Mouse (Mus musculus): ENCODE data around the gene Gm4133. TPM values are rescaled to one million over a fixed set of nuclear protein-coding genes. Genes with fewer than 3 reads are reported as not detected.
"Not testable (repeated sequence)": the region's sequence is repeated elsewhere in the genome, so short reads cannot be mapped to it uniquely, and the experiment has no call there.

Gm4133 gene
- polyA plus RNA-seq (2017; shearing (Covaris generic)) = not detected

GRCm38 (mm10) chr7:20333965-20334364 is at the start of gene Gm4133:
Gene Gm4133 (minus strand): TSS chr7:20334065.
- not testable (repeated sequence) for ATAC-seq

GRCm38 (mm10) chr7:20375310-20375709 is 41.4 kb upstream of the Gm4133 start, which contains the start of gene Gm5728:
Gene Gm5728 (minus strand): TSS chr7:20375410.
- not testable (repeated sequence) for ATAC-seq

Other genes starting within 250 kb of the Gm4133 start
- not detected for gene Vmn1r91, start 234.4 kb downstream of the Gm4133 start, polyA plus RNA-seq (2017; shearing (Covaris generic))
- gene Gm16442, start 211.5 kb downstream of the Gm4133 start, polyA plus RNA-seq (2017; shearing (Covaris generic)) = not detected
- gene Vmn1r93, start 195.0 kb downstream of the Gm4133 start, polyA plus RNA-seq (2017; shearing (Covaris generic)) = not detected
- gene Vmn1r94, start 165.7 kb downstream of the Gm4133 start, polyA plus RNA-seq (2017; shearing (Covaris generic)) = not detected
- gene Vmn1r95, start 140.4 kb downstream of the Gm4133 start, polyA plus RNA-seq (2017; shearing (Covaris generic)) = not detected
- not detected for gene Gm6164, start 128.5 kb downstream of the Gm4133 start, polyA plus RNA-seq (2017; shearing (Covaris generic))
- gene Gm4498, start 100.2 kb downstream of the Gm4133 start, polyA plus RNA-seq (2017; shearing (Covaris generic)) = not detected
- not detected for gene Gm5890, start 71.2 kb downstream of the Gm4133 start, polyA plus RNA-seq (2017; shearing (Covaris generic))
- gene Gm5728, start 41.3 kb upstream of the Gm4133 start, polyA plus RNA-seq (2017; shearing (Covaris generic)) = not detected
- gene Vmn1r100, start 83.9 kb upstream of the Gm4133 start, polyA plus RNA-seq (2017; shearing (Covaris generic)) = not detected
- not detected for gene Vmn1r101, start 108.5 kb upstream of the Gm4133 start, polyA plus RNA-seq (2017; shearing (Covaris generic))
- gene Gm10670, start 140.9 kb upstream of the Gm4133 start, polyA plus RNA-seq (2017; shearing (Covaris generic)) = not detected
- gene Vmn1r103, start 176.5 kb upstream of the Gm4133 start, polyA plus RNA-seq (2017; shearing (Covaris generic)) = not detected
- not detected for gene Vmn1r104, start 199.8 kb upstream of the Gm4133 start, polyA plus RNA-seq (2017; shearing (Covaris generic))
- not detected for gene Gm5726, start 211.7 kb upstream of the Gm4133 start, polyA plus RNA-seq (2017; shearing (Covaris generic))
- gene Gm4141, start 242.2 kb upstream of the Gm4133 start, polyA plus RNA-seq (2017; shearing (Covaris generic)) = not detected